Mouse (Mus musculus) bone marrow, adult 2 months (tissue): ENCODE results near the gene Zc2hc1c. TPM values are rescaled to one million over a fixed set of nuclear protein-coding genes. Genes with fewer than 3 reads are reported as not detected.

Source experiments
- H3K27ac ChIP-seq: fragments of 200-500 bp; 2 replicates; pipeline ENCODE4 v1.5.1; 2012; ENCODE audit warnings: low read depth, mild to moderate bottlenecking, control low read depth, inconsistent platforms, low read length; ENCODE audit not compliant: control insufficient read depth, poor library complexity, insufficient read depth
- H3K4me1 ChIP-seq: fragments of 200-500 bp; 2 replicates; pipeline ENCODE4 v1.6.1; 2011; ENCODE audit warnings: low read length; ENCODE audit not compliant: control insufficient read depth, insufficient read depth
- H3K4me3 ChIP-seq: fragments of 200-500 bp; replicated peaks from 2 replicates; pipeline ENCODE3; 2011; ENCODE audit warnings: mild to moderate bottlenecking, low read depth, low read length, control low read depth; ENCODE audit not compliant: control insufficient read depth
- CTCF ChIP-seq: fragments of 200-500 bp; IDR thresholded peaks from 2 replicates; pipeline ENCODE4 v1.5.1; 2011; ENCODE audit warnings: low read length, control low read depth; ENCODE audit not compliant: control insufficient read depth, insufficient read depth
- POLR2A ChIP-seq: fragments of 200-500 bp; IDR thresholded peaks from 2 replicates; pipeline ENCODE4 v1.6.1; 2011; ENCODE audit warnings: low read depth, mild to moderate bottlenecking, control low read depth, low read length, borderline replicate concordance; ENCODE audit not compliant: control insufficient read depth
- WGBS: fragments of 180-500 bp; shearing (Covaris S2); methylation state at CpG from one replicate; pipeline ENCODE4 v1.1.7; 2018; 5-methylcytosine and 5-hydroxymethylcytosine counted together
- polyA plus RNA-seq: library from polyadenylated mRNA; stranded (reverse); fragments of >200 nt; gene quantifications from 2 replicates; pipeline ENCODE4 v1.2.4, GENCODE M21; 2011; ENCODE audit warnings: low replicate concordance; ENCODE audit not compliant: missing spikeins, insufficient read depth, insufficient read length

Gene Zc2hc1c
- polyA plus RNA-seq, 1 experiment: not detected

GRCm38 (mm10) chr12:85346374-85346773 lies 58.0 kb downstream of the Zc2hc1c start:
- H3K27ac ChIP-seq: no peak overlapping the region
- TF ChIP-seq POLR2A: no peak
- TF ChIP-seq CTCF: no peak

GRCm38 (mm10) chr12:85347196-85347595 lies 58.8 kb downstream of the Zc2hc1c start:
- Histone ChIP-seq H3K4me3 (no peak overlapping the region), H3K4me1 (peaks cover 10% of the 10 kb centered on the region), H3K27ac (peak overlapping the region; percentile 28; the same call in 1 of the 2 replicates)
- 87% methylated on average over 3 of the region's 3 CpGs for WGBS
- TF ChIP-seq POLR2A (no peak), CTCF (no peak)

More at GRCm38 (mm10) chr12:85346374-85346773, 58.0 kb downstream of the Zc2hc1c start:
- Histone ChIP-seq H3K4me1 (peaks cover 10% of the 10 kb centered on the region), H3K4me3 (no peak overlapping the region)
- 32% methylated on average over 3 of the region's 3 CpGs for WGBS

GRCm38 (mm10) chr12:85348338-85348737 lies 59.9 kb downstream of the Zc2hc1c start:
- Histone ChIP-seq H3K4me3 (no peak overlapping the region), H3K4me1 (peaks cover 10% of the 10 kb centered on the region), H3K27ac (peak overlapping the region; percentile 78)
- TF ChIP-seq CTCF: no peak
- TF ChIP-seq POLR2A: no peak
- 33% methylated on average over 6 of the region's 6 CpGs for WGBS

Other genes with a start within 250 kb of the Zc2hc1c start
- 2.2 and 2.9 TPM in 2 replicates for gene Prox2, start 177.8 kb upstream of the Zc2hc1c start, polyA plus RNA-seq
- 87.0 and 102 TPM in 2 replicates for gene Dlst, start 177.8 kb upstream of the Zc2hc1c start, polyA plus RNA-seq
- gene Rps6kl1, start 137.3 kb upstream of the Zc2hc1c start, polyA plus RNA-seq: 0.63 TPM in 1 of 2 replicates, not detected in the other
- 1.6 TPM in 1 of 2 replicates, not detected in the other for gene Pgf, start 110.8 kb upstream of the Zc2hc1c start, polyA plus RNA-seq
- gene Eif2b2, start 69.1 kb upstream of the Zc2hc1c start, polyA plus RNA-seq: 17.0 and 32.9 TPM in 2 replicates
- 5.2 and 6.2 TPM in 2 replicates for gene Mlh3, start 18.0 kb upstream of the Zc2hc1c start, polyA plus RNA-seq
- gene Acyp1, start 153 bp upstream of the Zc2hc1c start, polyA plus RNA-seq: 8.1 and 20.6 TPM in 2 replicates
- 14.2 and 25.4 TPM in 2 replicates for gene Nek9, start 50.8 kb downstream of the Zc2hc1c start, polyA plus RNA-seq
- 39.8 and 59.6 TPM in 2 replicates for gene Tmed10, start 86.3 kb downstream of the Zc2hc1c start, polyA plus RNA-seq
- 8.6 TPM in 1 of 2 replicates, not detected in the other for gene Fos, start 185.3 kb downstream of the Zc2hc1c start, polyA plus RNA-seq